Mouse (Mus musculus) hindbrain, postnatal 0 days (tissue): ENCODE measurements around the gene Vmn1r23. TPM values are rescaled to one million over a fixed set of nuclear protein-coding genes. Genes with fewer than 3 reads are reported as not detected.
"Not testable (repeated sequence)": the region's sequence is repeated elsewhere in the genome, so short reads cannot be mapped to it uniquely, and the experiment has no call there.

Experiments used
- ATAC-seq: fragments of 200-750 bp; cut with Nextera tagmentation; 2 replicates; pipeline ENCODE4 v1.8.0; 2017; ENCODE audit warnings: mild to moderate bottlenecking, moderate TSS enrichment, moderate library complexity
- DNase-seq: peaks from one replicate; pipeline ENCODE4 v3.0.0-alpha.2; 2015; ENCODE audit warnings: low spot score
- H3K27ac ChIP-seq: fragments of 300-500 bp; sonication (generic); 2 replicates; pipeline ENCODE4 v1.5.1; 2014; ENCODE audit warnings: mild to moderate bottlenecking
- H3K27me3 ChIP-seq: fragments of 300-500 bp; sonication (generic); 2 replicates; pipeline ENCODE4 v1.6.1; 2014; ENCODE audit warnings: low read length, mixed read lengths; ENCODE audit not compliant: insufficient read depth
- H3K36me3 ChIP-seq: fragments of 300-500 bp; sonication (generic); 2 replicates; pipeline ENCODE4 v1.6.1; 2014; ENCODE audit warnings: low read length, mixed read lengths; ENCODE audit not compliant: insufficient read depth
- H3K4me1 ChIP-seq: fragments of 300-500 bp; sonication (generic); 2 replicates; pipeline ENCODE4 v1.6.1; 2014; ENCODE audit warnings: antibody characterized with exemption, low read length, mixed read lengths; ENCODE audit not compliant: insufficient read depth
- H3K4me2 ChIP-seq: fragments of 300-500 bp; sonication (generic); 2 replicates; pipeline ENCODE4 v1.6.1; 2014; ENCODE audit warnings: low read depth, mild to moderate bottlenecking, low read length, moderate library complexity, mixed read lengths
- H3K4me3 ChIP-seq: fragments of 300-500 bp; sonication (generic); 2 replicates; pipeline ENCODE4 v1.5.1; 2014; ENCODE audit warnings: low read length
- H3K9ac ChIP-seq: fragments of 300-500 bp; sonication (generic); replicated peaks from 2 replicates; pipeline ENCODE4 v1.6.1; 2014; ENCODE audit warnings: mild to moderate bottlenecking, low read length, moderate library complexity, mixed read lengths
- H3K9me3 ChIP-seq: fragments of 300-500 bp; sonication (generic); 2 replicates; pipeline ENCODE4 v1.6.1; 2016; ENCODE audit warnings: low read length, mixed read lengths
- CTCF ChIP-seq: IDR thresholded peaks from 2 replicates; pipeline ENCODE4 v1.5.1; 2016; ENCODE audit warnings: antibody characterized with exemption, control low read depth, low read depth
- WGBS: fragments of 180-500 bp; shearing (Covaris S2); extraction: QIAGEN DNeasy Blood & Tissue Kit; methylation state at CpG from one replicate; pipeline ENCODE4 v1.1.7; 2014; 5-methylcytosine and 5-hydroxymethylcytosine counted together
- polyA plus RNA-seq: library from polyadenylated mRNA; unstranded; fragments of >200 nt; fragmentation: Nextera tagmentation; extraction: Ambion mirVana; gene quantifications from 2 replicates; pipeline ENCODE4 v1.2.1, GENCODE M21; 2015
- total RNA-seq: library from RNA; depleted of rRNA; stranded (reverse); fragments of >200 nt; gene quantifications from 2 replicates; pipeline ENCODE4 v1.2.3, GENCODE M21; 2014; rRNA removed

Vmn1r23 gene
- not detected in 2 replicates for total RNA-seq
- not detected in 2 replicates for polyA plus RNA-seq

DNA sequence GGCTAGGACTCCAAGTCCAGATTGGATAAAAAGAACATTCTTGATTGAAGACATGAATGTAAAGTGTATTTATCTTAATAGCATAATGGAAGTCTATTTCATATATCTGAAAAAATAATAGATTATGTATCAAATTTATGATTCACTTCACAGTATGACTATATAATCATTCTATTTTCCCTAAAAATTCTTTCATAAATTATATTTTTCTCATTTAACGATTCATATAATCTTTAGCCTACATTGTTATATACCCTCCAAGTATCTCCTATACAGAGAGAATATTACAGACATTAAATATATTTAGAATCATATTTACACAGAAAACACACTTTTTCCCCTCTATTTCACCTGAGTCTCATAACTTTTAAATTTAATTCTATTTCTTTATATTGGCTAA, at the start of gene Vmn1r23:
TSS of gene Vmn1r23 (minus strand) at position 101 of the 400 bp plus-strand sequence.
- no peak for TF ChIP-seq CTCF
- WGBS, result 90% methylated on average over 1 of the region's 1 CpGs
- Histone ChIP-seq H3K36me3 (no peaks in the 10 kb centered on the region), H3K4me1 (no peaks in the 10 kb centered on the region), H3K4me2 (no peak within 1 kb of the TSS), H3K9me3 (no peaks in the 10 kb centered on the region), H3K27me3 (no peaks in the 10 kb centered on the region), H3K9ac (no peak within 1 kb of the TSS), H3K4me3 (no peak within 1 kb of the TSS), H3K27ac (no peak within 1 kb of the TSS)
- DNase-seq, result no peak
- ATAC-seq, result no peak

DNA sequence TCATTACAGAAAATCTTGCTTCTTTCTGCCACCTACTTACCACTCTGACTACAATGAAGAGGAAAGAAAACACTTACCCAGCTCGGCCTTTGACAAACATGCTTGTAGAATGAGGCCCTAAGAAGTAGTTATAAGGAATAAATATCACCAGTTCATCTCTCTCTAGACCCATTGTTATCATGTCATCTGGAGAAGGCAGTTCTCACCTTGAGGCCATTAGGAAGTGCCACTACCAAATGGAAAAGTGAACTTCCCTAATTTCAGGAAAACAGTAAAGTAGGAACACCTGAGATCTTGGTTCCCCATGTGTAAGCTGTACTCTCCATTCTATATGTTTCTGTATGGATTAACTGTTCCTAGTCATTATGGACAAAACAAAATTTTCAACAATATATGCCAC, 34.8 kb upstream of the Vmn1r23 start, which contains the start of gene Vmn1r24:
TSS of gene Vmn1r24 (minus strand) at position 101 of the 400 bp plus-strand sequence.
- H3K27me3 ChIP-seq, H3K9me3 ChIP-seq, H3K4me1 ChIP-seq, H3K4me2 ChIP-seq, H3K36me3 ChIP-seq, H3K4me3 ChIP-seq, ATAC-seq, H3K9ac ChIP-seq, DNase-seq, H3K27ac ChIP-seq: not testable (repeated sequence)
- 81% methylated on average over 1 of the region's 1 CpGs for WGBS

DNA sequence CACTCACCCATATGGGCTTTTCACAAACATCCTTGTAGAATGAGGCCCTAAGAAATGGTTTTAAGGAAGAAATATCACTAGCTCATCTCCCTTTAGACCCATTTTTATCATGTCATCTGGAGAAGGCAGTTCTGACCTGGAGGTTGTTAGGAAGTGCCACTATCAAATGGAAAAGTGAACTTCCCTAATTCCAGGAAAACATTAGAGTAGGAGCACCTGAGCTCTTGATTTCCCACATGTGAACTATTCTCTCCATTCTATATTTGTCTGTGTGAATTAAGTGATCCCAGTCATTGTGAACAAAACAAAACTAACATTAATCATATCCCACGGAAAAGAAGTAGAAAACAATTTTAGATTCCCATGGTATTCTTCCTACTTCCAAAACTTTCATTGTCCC, 18.7 kb downstream of the Vmn1r23 start, which contains the start of gene Vmn1r22:
TSS of gene Vmn1r22 (minus strand) at position 101 of the 400 bp plus-strand sequence.
- Histone ChIP-seq H3K9ac (no peak within 1 kb of the TSS), H3K4me1 (no peaks in the 10 kb centered on the region), H3K9me3 (no peaks in the 10 kb centered on the region), H3K36me3 (no peaks in the 10 kb centered on the region), H3K4me2 (no peak within 1 kb of the TSS), H3K27me3 (no peaks in the 10 kb centered on the region), H3K27ac (no peak within 1 kb of the TSS), H3K4me3 (no peak within 1 kb of the TSS)
- DNase-seq (no peak), ATAC-seq (no peak)
- 88% methylated on average over 1 of the region's 1 CpGs for WGBS
- TF ChIP-seq CTCF, result no peak

Other genes with a start within 250 kb of the Vmn1r23 start
- 14.7 and 16.8 TPM in 2 replicates for gene Pyurf, start 234.8 kb downstream of the Vmn1r23 start, total RNA-seq
- gene Pyurf, start 234.8 kb downstream of the Vmn1r23 start, polyA plus RNA-seq, result 15.0 and 16.1 TPM in 2 replicates
- gene Lancl2, start 224.3 kb downstream of the Vmn1r23 start, total RNA-seq, result 82.3 and 88.6 TPM in 2 replicates
- 70.5 and 76.8 TPM in 2 replicates for gene Lancl2, start 224.3 kb downstream of the Vmn1r23 start, polyA plus RNA-seq
- gene Vopp1, start 101.7 kb downstream of the Vmn1r23 start, total RNA-seq, result 285 and 293 TPM in 2 replicates
- 137 and 151 TPM in 2 replicates for gene Vopp1, start 101.7 kb downstream of the Vmn1r23 start, polyA plus RNA-seq
- not detected in 2 replicates for gene Vmn1r21, start 76.5 kb downstream of the Vmn1r23 start, total RNA-seq
- 0.09 TPM in 1 of 2 replicates, not detected in the other for gene Vmn1r21, start 76.5 kb downstream of the Vmn1r23 start, polyA plus RNA-seq
- gene Vmn1r22, start 18.8 kb downstream of the Vmn1r23 start, total RNA-seq, result not detected in 2 replicates
- gene Vmn1r22, start 18.8 kb downstream of the Vmn1r23 start, polyA plus RNA-seq, result not detected in 2 replicates
- not detected in 2 replicates for gene Vmn1r24, start 34.7 kb upstream of the Vmn1r23 start, total RNA-seq
- gene Vmn1r24, start 34.7 kb upstream of the Vmn1r23 start, polyA plus RNA-seq, result not detected in 2 replicates
- not detected in 2 replicates for gene Vmn1r25, start 54.0 kb upstream of the Vmn1r23 start, total RNA-seq
- not detected in 2 replicates for gene Vmn1r25, start 54.0 kb upstream of the Vmn1r23 start, polyA plus RNA-seq
- gene Vmn1r26, start 88.3 kb upstream of the Vmn1r23 start, total RNA-seq, result not detected in 2 replicates
- gene Vmn1r26, start 88.3 kb upstream of the Vmn1r23 start, polyA plus RNA-seq, result not detected in 2 replicates